Mouse (Mus musculus) ES-E14 (cell line): Measurements from ENCODE around the gene Igfbp1. TPM values are rescaled to one million over a fixed set of nuclear protein-coding genes. Genes with fewer than 3 reads are reported as not detected.

Experiments
- DNase-seq: peaks from one replicate; pipeline ENCODE4 v3.0.0-alpha.2; 2013; ENCODE audit warnings: low read depth, low spot score
- H3K27ac ChIP-seq: 2 replicates; pipeline ENCODE4 v1.5.1; 2012; ENCODE audit warnings: low read depth, mild to moderate bottlenecking, low read length, moderate library complexity, mixed read lengths; ENCODE audit not compliant: poor library complexity, insufficient read depth, severe bottlenecking
- H3K36me3 ChIP-seq: 2 replicates; pipeline ENCODE4 v1.6.1; 2012; ENCODE audit warnings: mild to moderate bottlenecking, low read length, moderate library complexity, mixed read lengths; ENCODE audit not compliant: control insufficient read depth, poor library complexity, insufficient read depth, severe bottlenecking
- H3K4me1 ChIP-seq, 2 experiments: fragments of 150-350 bp in 1 of 2; sonication (generic) in 1 of 2; 2 replicates each; pipeline ENCODE4 v1.6.1; 2012; ENCODE audit warnings: low read length in 2 of 2, mild to moderate bottlenecking in 1 of 2, mixed read lengths in 1 of 2; ENCODE audit not compliant: control insufficient read depth in 2 of 2, insufficient read depth in 2 of 2, poor library complexity in 1 of 2
- H3K4me3 ChIP-seq, 2 experiments: fragments of 150-350 bp in 1 of 2; sonication (generic) in 1 of 2; 2 replicates each; pipeline ENCODE4 v1.5.1; 2012; ENCODE audit warnings: low read length in 2 of 2, low read depth in 1 of 2, mild to moderate bottlenecking in 1 of 2, mixed read lengths in 1 of 2; ENCODE audit not compliant: insufficient read depth in 1 of 2, poor library complexity in 1 of 2, severe bottlenecking in 1 of 2
- H3K9ac ChIP-seq: 2 replicates; pipeline ENCODE4 v1.6.1; 2012; ENCODE audit warnings: low read depth, mild to moderate bottlenecking, low read length, mixed read lengths; ENCODE audit not compliant: poor library complexity, insufficient read depth, severe bottlenecking
- H3K9me3 ChIP-seq: fragments of 150-350 bp; sonication (generic); 2 replicates; pipeline ENCODE4 v1.6.1; 2012; ENCODE audit warnings: low read depth, mild to moderate bottlenecking, low read length; ENCODE audit not compliant: control insufficient read depth, insufficient read depth
- CHD2 ChIP-seq: IDR thresholded peaks from 2 replicates; pipeline ENCODE4 v1.6.1; 2014; ENCODE audit warnings: mild to moderate bottlenecking, low read depth, low read length, inconsistent platforms
- HCFC1 ChIP-seq: IDR thresholded peaks from 2 replicates; pipeline ENCODE4 v1.6.1; 2012; ENCODE audit warnings: low read length, inconsistent platforms, borderline replicate concordance; ENCODE audit not compliant: insufficient read depth
- MAFK ChIP-seq: IDR thresholded peaks from 2 replicates; pipeline ENCODE4 v1.6.1; 2014; ENCODE audit warnings: mild to moderate bottlenecking, low read depth, low read length, inconsistent platforms; ENCODE audit not compliant: insufficient read depth
- ZC3H11A ChIP-seq: IDR thresholded peaks from 2 replicates; pipeline ENCODE4 v1.6.1; 2012; ENCODE audit warnings: low read depth, mild to moderate bottlenecking, inconsistent platforms, low read length, borderline replicate concordance
- ZNF384 ChIP-seq: IDR thresholded peaks from 2 replicates; pipeline ENCODE4 v1.6.1; 2012; ENCODE audit warnings: low read depth, low read length, inconsistent platforms
- in situ Hi-C, 2 experiments: fragments of 600-800 bp; cut with MboI; formaldehyde crosslinking; loops; one replicate each; pipeline ENCODE4 v1.15.1; 2025; ENCODE audit warnings: low sequenced_read_pairs in 2 of 2, inconsistent platforms in 1 of 2; ENCODE audit not compliant: unreplicated experiment in 2 of 2
- total RNA-seq: library from RNA; depleted of rRNA; stranded (reverse); fragments of 300-350 nt; gene quantifications from 2 replicates; pipeline ENCODE4 v1.2.3, GENCODE M21; 2012

Gene Igfbp1
- total RNA-seq, 1 experiment = not detected

- DNase-seq = no peak
- in situ Hi-C loops = no loop called here
Observed at GRCm38 (mm10) chr11:7234981-7235609, 37.5 kb downstream of the Igfbp1 start.

GRCm38 (mm10) chr11:7236751-7237150 lies 39.2 kb downstream of the Igfbp1 start:
- H3K9ac ChIP-seq = no peak overlapping the region
- H3K9me3 ChIP-seq = no peaks in the 10 kb centered on the region
- in situ Hi-C loops = no loop called here
- no peaks in the 10 kb centered on the region for H3K4me1 ChIP-seq
- no peak overlapping the region for H3K4me3 ChIP-seq
- no peak overlapping the region for H3K27ac ChIP-seq
- no peaks in the 10 kb centered on the region for H3K36me3 ChIP-seq
- TF ChIP-seq ZNF384 (no peak), MAFK (no peak), ZC3H11A (no peak), HCFC1 (no peak), CHD2 (no peak)
- no peak for DNase-seq

More at GRCm38 (mm10) chr11:7234981-7235609, 37.5 kb downstream of the Igfbp1 start:
- Histone ChIP-seq H3K36me3 (no peaks in the 10 kb centered on the region), H3K4me3 (no peak overlapping the region), H3K9ac (no peak overlapping the region), H3K27ac (no peak overlapping the region), H3K4me1 (no peaks in the 10 kb centered on the region), H3K9me3 (no peaks in the 10 kb centered on the region)
- TF ChIP-seq ZC3H11A (no peak), MAFK (no peak), CHD2 (no peak), HCFC1 (no peak), ZNF384 (no peak)

GRCm38 (mm10) chr11:7237712-7238111 lies 40.1 kb downstream of the Igfbp1 start:
- DNase-seq = no peak
- Histone ChIP-seq H3K36me3 (no peaks in the 10 kb centered on the region), H3K9me3 (no peaks in the 10 kb centered on the region), H3K4me1 (no peaks in the 10 kb centered on the region), H3K27ac (no peak overlapping the region), H3K9ac (no peak overlapping the region), H3K4me3 (no peak overlapping the region)
- in situ Hi-C loops = no loop called here
- TF ChIP-seq ZNF384 (no peak), HCFC1 (no peak), ZC3H11A (no peak), CHD2 (no peak), MAFK (no peak)

- Histone ChIP-seq H3K36me3 (no peaks in the 10 kb centered on the region), H3K9me3 (peaks cover under 1% of the 10 kb centered on the region; the same call in 1 of the 2 replicates), H3K4me3 (no peak overlapping the region), H3K9ac (no peak overlapping the region), H3K4me1 (no peaks in the 10 kb centered on the region), H3K27ac (no peak overlapping the region)
- in situ Hi-C loops = no loop called here
- TF ChIP-seq HCFC1 (no peak), ZC3H11A (no peak), ZNF384 (no peak), CHD2 (no peak), MAFK (no peak)
- no peak for DNase-seq
Observed at GRCm38 (mm10) chr11:7238546-7238945, 41.0 kb downstream of the Igfbp1 start.
